Mouse (Mus musculus): ENCODE results near the gene Cadm2. TPM values are rescaled to one million over a fixed set of nuclear protein-coding genes. Genes with fewer than 3 reads are reported as not detected.

Cadm2 gene
- polyA plus RNA-seq, 1 experiment from 2014 or later = 2.6 TPM

DNA sequence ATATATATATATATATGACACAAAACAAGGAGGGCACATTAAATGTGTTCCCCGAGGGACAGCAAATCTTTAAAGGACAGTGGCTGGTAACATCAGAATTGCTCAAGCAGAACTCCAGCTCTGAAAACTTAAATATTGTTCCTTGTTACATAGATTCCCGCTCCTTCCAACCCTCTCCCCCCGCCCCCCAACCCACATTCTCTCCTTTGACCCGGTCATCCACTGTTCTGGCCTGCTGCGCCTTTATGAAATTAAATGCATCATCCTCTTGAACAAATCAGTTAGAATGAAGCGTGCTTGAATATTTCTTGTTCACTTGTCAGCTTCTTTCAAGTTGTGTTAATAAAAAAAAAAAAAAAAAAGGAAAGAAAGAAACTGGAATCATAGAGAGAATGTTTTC, 15.0 kb downstream of the Cadm2 start:
- WGBS = 89% methylated on average over 6 of the region's 6 CpGs
- Histone ChIP-seq H3K27ac (no peak overlapping the region), H3K4me3 (no peak overlapping the region), H3K4me1 (no peaks in the 10 kb centered on the region), H3K27me3 (ENCODE audit: low read depth, poor library complexity, severe bottlenecking) (no peaks in the 10 kb centered on the region), H3K36me3 (no peaks in the 10 kb centered on the region), H3K9me3 (replicated peaks) (no peaks in the 10 kb centered on the region)
- DNase-seq (ENCODE audit: low spot score) = no peak

DNA sequence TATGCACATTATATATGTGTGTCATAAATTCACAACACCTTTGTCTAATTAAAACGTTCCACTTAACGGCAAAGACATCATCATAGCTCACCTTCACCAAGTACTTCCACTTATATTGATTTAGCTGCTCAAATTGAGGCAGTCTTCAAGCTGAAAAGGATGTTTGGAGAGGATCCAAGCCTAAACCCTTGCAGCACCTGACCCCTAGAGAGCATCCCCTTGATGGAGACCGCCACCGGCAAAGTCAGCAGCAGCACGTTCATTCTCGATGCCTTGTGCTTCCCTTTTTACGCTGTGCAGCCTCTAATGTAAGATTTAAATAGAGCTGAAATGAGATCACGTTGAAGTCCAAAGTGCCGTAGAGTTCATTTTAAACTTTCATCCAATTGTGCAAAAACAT, 20.7 kb downstream of the Cadm2 start:
- no peak for DNase-seq (ENCODE audit: low spot score)
- Histone ChIP-seq H3K9me3 (replicated peaks) (no peaks in the 10 kb centered on the region), H3K27me3 (ENCODE audit: low read depth, poor library complexity, severe bottlenecking) (no peaks in the 10 kb centered on the region), H3K27ac (no peak overlapping the region), H3K36me3 (no peaks in the 10 kb centered on the region), H3K4me3 (no peak overlapping the region), H3K4me1 (no peaks in the 10 kb centered on the region)
- WGBS = 92% methylated on average over 9 of the region's 9 CpGs

DNA sequence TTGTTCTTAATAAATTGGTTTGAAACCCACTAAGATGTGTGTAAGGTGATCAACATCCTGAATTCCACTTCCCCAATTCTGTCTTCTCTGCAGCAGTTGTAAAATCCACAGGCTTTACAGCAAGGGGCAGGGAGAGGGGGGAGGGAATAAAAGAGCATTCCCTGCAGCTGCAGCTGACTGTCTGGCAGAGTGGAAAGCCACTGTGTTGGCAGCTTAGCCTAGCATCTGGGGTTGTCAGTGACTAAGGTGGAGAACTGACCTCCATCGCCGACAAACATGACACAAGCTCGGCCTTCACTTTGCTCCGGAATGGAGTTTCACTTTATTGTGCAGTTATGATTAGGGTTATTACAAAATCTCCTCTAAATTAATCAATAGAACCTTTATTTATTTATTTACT, 21.9 kb downstream of the Cadm2 start:
- Histone ChIP-seq H3K9me3 (replicated peaks) (no peaks in the 10 kb centered on the region), H3K36me3 (no peaks in the 10 kb centered on the region), H3K27ac (no peak overlapping the region), H3K4me3 (no peak overlapping the region), H3K27me3 (ENCODE audit: low read depth, poor library complexity, severe bottlenecking) (no peaks in the 10 kb centered on the region), H3K4me1 (no peaks in the 10 kb centered on the region)
- WGBS = 72% methylated on average over 4 of the region's 4 CpGs
- DNase-seq (ENCODE audit: low spot score) = no peak

DNA sequence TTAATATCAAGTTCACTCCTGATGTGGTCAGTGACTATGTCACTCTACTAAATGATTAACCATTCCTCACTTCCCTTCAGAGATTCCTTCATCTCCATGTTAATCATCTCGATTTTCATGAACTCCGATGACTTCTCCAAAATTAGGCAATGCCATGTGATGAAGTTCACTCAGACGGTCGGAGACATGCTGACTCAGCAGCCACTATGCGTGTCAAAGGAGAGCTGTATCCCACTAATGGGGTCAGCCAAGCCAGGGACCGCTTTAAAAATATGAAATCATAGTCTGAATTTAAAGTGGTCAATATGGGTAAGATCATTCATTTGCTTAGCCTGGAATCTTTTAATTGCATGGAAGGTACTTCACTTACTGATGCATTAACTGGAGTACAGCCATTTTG, 29.7 kb downstream of the Cadm2 start:
- Histone ChIP-seq H3K27me3 (ENCODE audit: low read depth, poor library complexity, severe bottlenecking) (no peaks in the 10 kb centered on the region), H3K4me3 (no peak overlapping the region), H3K36me3 (no peaks in the 10 kb centered on the region), H3K9me3 (replicated peaks) (no peaks in the 10 kb centered on the region), H3K27ac (no peak overlapping the region), H3K4me1 (no peaks in the 10 kb centered on the region)
- no peak for DNase-seq (ENCODE audit: low spot score)
- 94% methylated on average over 6 of the region's 6 CpGs for WGBS

DNA sequence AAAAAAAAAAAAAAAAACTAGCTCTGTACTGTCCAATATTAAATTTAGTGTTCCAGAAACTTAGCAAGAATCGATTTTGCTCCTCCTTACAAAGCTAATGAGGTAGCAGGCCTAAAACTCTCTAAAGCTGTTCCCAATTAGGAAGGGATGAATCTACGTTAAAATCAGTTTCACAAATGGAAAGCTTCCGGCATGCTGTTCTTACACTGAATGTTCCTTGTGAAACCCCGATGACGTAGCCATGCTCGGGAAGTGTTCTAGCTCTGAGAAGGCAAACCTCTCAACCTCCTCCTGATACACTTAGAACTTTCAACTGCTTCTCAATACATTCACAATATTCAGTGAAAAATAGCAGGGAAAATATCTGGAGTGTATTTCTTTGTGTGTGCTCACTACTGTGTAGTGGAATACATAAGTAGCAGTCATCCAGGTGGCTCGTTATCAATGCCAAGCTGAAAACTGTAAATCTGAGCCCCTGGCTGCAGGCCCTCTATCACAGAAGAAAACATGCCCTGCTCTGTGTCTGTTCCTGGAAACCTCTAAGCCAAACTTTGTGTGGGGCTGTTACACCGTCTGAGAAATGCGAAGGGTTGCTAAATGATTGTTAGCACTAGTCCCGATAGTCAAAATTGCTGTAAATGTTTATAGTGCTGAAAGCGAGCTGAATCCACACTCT, 41.7 kb downstream of the Cadm2 start:
- Histone ChIP-seq H3K4me1 (peaks cover 3% of the 10 kb centered on the region; the same call in 1 of the 2 replicates), H3K4me3 (no peak overlapping the region), H3K9me3 (replicated peaks) (no peaks in the 10 kb centered on the region), H3K27ac (no peak overlapping the region), H3K36me3 (no peaks in the 10 kb centered on the region), H3K27me3 (ENCODE audit: low read depth, poor library complexity, severe bottlenecking) (no peaks in the 10 kb centered on the region)
- WGBS = 66% methylated on average over 11 of the region's 11 CpGs
- DNase-seq (ENCODE audit: low spot score) = no peak

DNA sequence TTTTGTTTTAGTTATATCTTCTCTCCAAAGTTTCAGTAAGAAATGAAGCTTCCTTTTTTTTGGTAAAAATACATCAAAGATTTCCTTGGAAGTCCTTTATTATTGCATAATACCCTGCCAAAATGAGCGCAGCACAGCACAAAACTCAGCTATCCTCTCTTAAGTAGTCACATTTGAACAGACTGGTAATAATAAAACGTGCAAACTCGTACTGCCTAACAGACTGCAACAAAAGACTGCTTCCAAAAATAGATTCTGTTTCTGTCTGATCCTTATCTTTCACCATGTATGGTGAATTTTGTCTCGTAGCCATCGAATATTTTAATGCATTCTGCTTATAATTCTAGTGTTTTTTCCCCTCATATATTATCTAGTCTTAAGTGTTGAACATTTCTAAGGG, 45.2 kb downstream of the Cadm2 start:
- Histone ChIP-seq H3K27me3 (ENCODE audit: low read depth, poor library complexity, severe bottlenecking) (no peaks in the 10 kb centered on the region), H3K4me3 (no peak overlapping the region), H3K4me1 (peaks cover 3% of the 10 kb centered on the region; the same call in 1 of the 2 replicates), H3K27ac (no peak overlapping the region), H3K9me3 (replicated peaks) (no peaks in the 10 kb centered on the region), H3K36me3 (no peaks in the 10 kb centered on the region)
- DNase-seq (ENCODE audit: low spot score) = no peak
- 86% methylated on average over 5 of the region's 5 CpGs for WGBS

DNA sequence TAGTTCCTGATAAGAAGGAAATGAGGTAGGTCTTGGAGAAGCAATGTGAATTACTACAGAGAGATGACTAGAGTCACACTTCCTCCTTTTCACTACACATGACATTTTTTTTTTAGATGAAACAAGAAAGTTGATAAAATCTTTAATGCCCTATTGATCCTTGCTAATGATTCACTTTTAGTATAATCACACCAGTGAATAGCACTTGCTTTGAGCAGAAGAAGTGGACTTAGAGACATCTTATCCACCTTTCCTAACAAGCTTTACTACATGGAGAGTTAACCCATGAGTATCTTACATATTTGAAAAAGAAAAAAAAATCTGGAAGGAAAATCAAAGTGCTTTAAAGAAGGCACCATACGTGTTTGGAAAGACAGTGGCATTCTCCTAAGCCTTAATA, 93.7 kb downstream of the Cadm2 start:
- DNase-seq (ENCODE audit: low spot score) = no peak
- WGBS = 77% methylated on average over 1 of the region's 1 CpGs
- H3K27me3 ChIP-seq (ENCODE audit: low read depth, poor library complexity, severe bottlenecking) = no peaks in the 10 kb centered on the region

DNA sequence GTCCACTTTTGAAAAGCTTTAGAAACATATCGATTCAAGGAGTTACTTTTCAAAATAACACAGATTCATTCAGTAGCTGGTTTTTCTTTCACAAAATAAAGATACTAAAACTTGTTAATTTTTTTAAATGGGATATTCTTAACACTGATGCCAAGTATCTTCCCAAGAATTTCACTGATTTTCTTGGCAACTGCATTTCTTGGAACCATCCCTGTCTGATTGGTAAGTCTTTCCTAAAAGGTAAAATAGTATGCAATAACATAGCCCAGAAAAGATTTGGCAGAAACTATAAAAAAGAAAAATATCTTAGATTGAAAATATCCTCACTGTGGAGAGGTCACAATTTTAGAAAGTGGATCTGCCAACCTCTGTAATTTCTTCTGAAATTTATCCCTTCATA, 95.8 kb downstream of the Cadm2 start:
- no peaks in the 10 kb centered on the region for H3K4me1 ChIP-seq
- no peaks in the 10 kb centered on the region for H3K27me3 ChIP-seq (ENCODE audit: low read depth, poor library complexity, severe bottlenecking)
- 93% methylated on average over 1 of the region's 1 CpGs for WGBS
- H3K36me3 ChIP-seq = no peaks in the 10 kb centered on the region
- no peak overlapping the region for H3K4me3 ChIP-seq
- no peaks in the 10 kb centered on the region for H3K9me3 ChIP-seq (replicated peaks)
- no peak for DNase-seq (ENCODE audit: low spot score)
- H3K27ac ChIP-seq = no peak overlapping the region

More for the DNA sequence above, 93.7 kb downstream of the Cadm2 start:
- no peak overlapping the region for H3K4me3 ChIP-seq
- no peaks in the 10 kb centered on the region for H3K4me1 ChIP-seq
- no peaks in the 10 kb centered on the region for H3K9me3 ChIP-seq (replicated peaks)
- no peaks in the 10 kb centered on the region for H3K36me3 ChIP-seq
- H3K27ac ChIP-seq = no peak overlapping the region

DNA sequence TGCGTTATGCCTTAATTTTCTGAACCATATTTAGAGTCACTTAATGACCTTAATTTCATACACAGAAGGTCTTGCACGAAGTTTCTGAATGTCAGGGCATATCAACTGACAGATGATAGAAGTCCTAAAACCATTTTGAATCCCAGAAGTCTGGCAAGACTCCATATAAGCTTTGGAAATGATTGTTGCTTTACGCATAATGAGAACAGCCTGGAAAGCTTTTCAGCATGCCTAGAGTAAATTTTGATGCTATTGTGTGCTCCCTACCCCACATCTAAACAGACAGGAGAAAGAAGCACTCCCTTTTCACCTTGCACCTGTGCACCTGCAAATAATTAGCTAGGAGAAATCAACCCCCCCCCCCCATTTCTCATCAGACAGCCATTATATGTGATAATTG, 102.4 kb downstream of the Cadm2 start:
- Histone ChIP-seq H3K4me3 (no peak overlapping the region), H3K27me3 (ENCODE audit: low read depth, poor library complexity, severe bottlenecking) (no peaks in the 10 kb centered on the region), H3K27ac (no peak overlapping the region), H3K36me3 (no peaks in the 10 kb centered on the region), H3K4me1 (no peaks in the 10 kb centered on the region), H3K9me3 (replicated peaks) (no peaks in the 10 kb centered on the region)
- no peak for DNase-seq (ENCODE audit: low spot score)
- WGBS = 84% methylated on average over 3 of the region's 3 CpGs

DNA sequence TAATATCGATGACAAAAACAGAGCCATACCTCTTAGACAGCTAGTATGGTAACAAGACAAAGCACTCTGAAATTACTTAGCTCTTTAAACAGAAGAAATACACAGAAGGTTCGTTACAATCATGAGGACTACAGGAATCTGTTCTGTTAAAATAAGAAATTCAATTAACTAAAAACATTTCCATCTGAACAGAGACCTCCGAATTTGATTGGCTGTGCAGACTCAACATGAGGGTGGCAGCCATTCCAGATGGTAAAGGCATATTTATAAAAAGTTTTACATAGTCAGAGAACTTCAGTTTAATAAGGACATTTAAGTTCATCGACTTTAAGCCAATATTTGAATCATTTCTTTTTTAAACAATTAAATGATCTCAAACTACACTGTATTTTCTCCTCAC, 105.2 kb downstream of the Cadm2 start:
- 84% methylated on average over 4 of the region's 4 CpGs for WGBS
- no peaks in the 10 kb centered on the region for H3K9me3 ChIP-seq (replicated peaks)
- H3K4me1 ChIP-seq = no peaks in the 10 kb centered on the region
- H3K27ac ChIP-seq = no peak overlapping the region
- no peak for DNase-seq (ENCODE audit: low spot score)
- H3K27me3 ChIP-seq (ENCODE audit: low read depth, poor library complexity, severe bottlenecking) = no peaks in the 10 kb centered on the region
- H3K4me3 ChIP-seq = no peak overlapping the region
- H3K36me3 ChIP-seq = no peaks in the 10 kb centered on the region

DNA sequence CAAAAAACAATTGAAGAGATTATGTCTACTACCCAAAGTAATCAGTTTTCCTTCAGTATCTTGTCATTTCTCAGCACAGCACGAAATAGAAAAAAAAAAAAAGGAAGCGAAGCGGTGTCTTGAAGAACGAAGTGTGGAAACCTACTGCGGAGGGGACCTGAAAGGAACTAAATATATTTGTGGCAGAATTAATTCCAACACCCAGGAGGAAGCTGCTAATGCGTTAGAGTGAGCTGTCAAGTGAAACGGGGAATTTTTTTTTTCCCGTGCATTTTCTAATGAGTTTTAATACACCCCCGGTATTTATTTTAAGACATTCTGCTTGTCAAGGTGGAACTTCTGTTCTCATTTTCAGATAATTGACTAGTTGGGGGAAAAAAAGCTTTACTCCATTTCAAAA, 111.6 kb downstream of the Cadm2 start:
- Histone ChIP-seq H3K27me3 (ENCODE audit: low read depth, poor library complexity, severe bottlenecking) (no peaks in the 10 kb centered on the region), H3K4me3 (no peak overlapping the region), H3K27ac (no peak overlapping the region), H3K9me3 (replicated peaks) (no peaks in the 10 kb centered on the region), H3K4me1 (no peaks in the 10 kb centered on the region), H3K36me3 (no peaks in the 10 kb centered on the region)
- 83% methylated on average over 9 of the region's 9 CpGs for WGBS
- DNase-seq (ENCODE audit: low spot score) = no peak

DNA sequence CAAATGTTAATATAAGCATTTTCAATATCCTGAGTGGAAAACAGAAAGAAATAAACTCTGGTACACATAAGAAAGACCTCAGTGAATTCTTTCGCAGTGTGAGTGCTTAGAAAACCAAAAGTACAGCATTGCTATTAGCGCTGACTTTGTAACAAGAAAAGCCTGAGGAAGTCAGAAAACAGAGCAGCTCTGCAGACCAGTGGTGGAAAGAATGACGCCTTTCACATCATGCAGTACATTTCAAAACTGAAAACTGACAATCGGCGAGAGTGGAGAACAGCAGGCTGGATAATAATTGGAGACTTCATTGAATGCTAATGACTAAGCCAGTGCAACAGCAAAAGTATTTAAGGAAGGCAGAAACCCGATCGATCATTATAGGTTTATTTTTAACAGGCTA, 138.2 kb downstream of the Cadm2 start:
- Histone ChIP-seq H3K4me1 (no peaks in the 10 kb centered on the region), H3K36me3 (no peaks in the 10 kb centered on the region), H3K4me3 (no peak overlapping the region), H3K27ac (no peak overlapping the region), H3K27me3 (ENCODE audit: low read depth, poor library complexity, severe bottlenecking) (no peaks in the 10 kb centered on the region), H3K9me3 (replicated peaks) (no peaks in the 10 kb centered on the region)
- 89% methylated on average over 7 of the region's 7 CpGs for WGBS
- no peak for DNase-seq (ENCODE audit: low spot score)

DNA sequence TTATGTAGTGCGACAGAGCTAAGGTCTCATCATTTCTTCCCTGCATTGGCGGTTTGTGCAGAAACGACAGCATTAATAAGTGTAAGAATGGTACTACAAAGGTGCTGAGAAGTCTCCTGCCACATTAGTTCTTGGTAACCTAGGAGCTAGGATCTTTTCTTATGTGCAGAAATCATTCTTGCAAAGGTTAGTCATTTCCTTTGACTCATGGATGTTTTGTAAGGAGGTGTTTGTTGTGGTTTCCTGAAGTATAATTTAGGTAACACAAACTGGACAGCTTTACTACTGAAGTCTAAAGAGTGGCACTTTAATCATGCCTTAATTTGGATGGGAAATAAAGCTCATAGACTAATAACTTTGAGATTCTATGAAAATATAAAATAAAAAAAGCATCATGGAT, 153.7 kb downstream of the Cadm2 start:
- 89% methylated on average over 3 of the region's 3 CpGs for WGBS
- Histone ChIP-seq H3K36me3 (no peaks in the 10 kb centered on the region), H3K27me3 (ENCODE audit: low read depth, poor library complexity, severe bottlenecking) (no peaks in the 10 kb centered on the region), H3K27ac (no peak overlapping the region), H3K4me3 (no peak overlapping the region), H3K9me3 (replicated peaks) (no peaks in the 10 kb centered on the region), H3K4me1 (no peaks in the 10 kb centered on the region)
- no peak for DNase-seq (ENCODE audit: low spot score)

DNA sequence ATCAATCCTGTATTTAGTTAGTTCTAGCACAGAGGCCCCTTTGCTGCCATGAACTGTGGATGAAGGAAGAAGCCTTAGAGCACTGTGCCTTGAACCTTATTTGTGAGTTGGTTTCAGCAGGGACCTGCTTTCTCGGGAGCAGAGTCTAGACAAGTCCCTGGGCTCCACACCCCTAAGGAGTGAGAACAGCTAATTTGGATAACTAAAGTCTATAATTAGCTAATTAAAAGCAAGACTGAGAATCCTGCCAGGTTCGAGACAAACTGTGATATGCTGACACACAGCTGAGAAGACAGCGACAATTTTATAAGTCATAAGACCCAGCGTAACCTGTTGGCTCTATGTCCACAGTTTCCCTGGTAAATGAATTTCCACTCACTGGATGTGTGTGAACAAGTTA, 184.4 kb downstream of the Cadm2 start:
- H3K36me3 ChIP-seq = no peaks in the 10 kb centered on the region
- H3K27me3 ChIP-seq (ENCODE audit: low read depth, poor library complexity, severe bottlenecking) = no peaks in the 10 kb centered on the region
- WGBS = 76% methylated on average over 4 of the region's 4 CpGs
- no peak for DNase-seq (ENCODE audit: low spot score)
- H3K4me1 ChIP-seq = no peaks in the 10 kb centered on the region
- H3K4me3 ChIP-seq = no peak overlapping the region
- no peaks in the 10 kb centered on the region for H3K9me3 ChIP-seq (replicated peaks)
- no peak overlapping the region for H3K27ac ChIP-seq
